Mouse (Mus musculus): ENCODE results near the gene Mien1.

Mien1 gene

DNA sequence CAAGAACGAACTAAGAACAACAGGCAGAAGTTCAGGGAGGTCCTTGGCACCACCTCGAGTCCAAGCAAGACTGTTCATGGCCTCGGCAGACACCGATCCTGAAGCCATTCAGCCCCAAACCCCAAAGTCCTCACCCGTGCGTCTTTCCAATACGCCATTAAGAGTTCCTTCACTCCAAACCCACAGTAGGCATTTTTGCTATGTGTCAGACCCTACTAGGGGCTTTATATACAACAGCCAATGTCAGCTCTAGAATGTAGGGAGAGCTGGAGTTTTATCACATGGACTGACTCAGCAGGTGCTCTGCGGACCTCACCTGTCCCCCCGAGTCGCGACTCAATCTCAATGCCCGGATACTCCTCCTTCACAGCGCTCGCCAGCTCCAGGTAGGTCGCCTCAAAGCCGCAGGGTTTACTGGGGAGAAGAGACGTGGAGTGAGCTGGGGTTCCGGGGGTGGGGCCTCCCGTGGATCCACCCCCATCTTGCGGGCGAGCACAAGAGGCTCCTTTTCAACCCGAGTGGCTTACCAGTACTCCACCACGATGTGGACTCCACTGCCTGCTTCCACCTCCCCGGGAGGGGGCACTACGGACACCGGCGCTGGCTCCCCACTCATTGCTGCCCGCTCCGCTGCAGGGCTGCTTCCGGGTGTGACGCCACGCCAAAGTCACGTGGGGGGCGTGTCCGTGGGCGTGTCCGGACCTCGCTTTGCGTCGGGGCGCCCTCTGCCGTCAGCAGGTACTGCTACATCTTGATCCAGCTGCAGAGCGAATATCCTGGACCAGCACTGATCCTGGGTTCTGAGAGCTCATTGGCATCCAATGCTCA is at the start of gene Mien1:
Mien1 (minus strand) TSS at position 661 of the 828 bp plus-strand sequence.
- DNase-seq = peak; percentile 97

DNA sequence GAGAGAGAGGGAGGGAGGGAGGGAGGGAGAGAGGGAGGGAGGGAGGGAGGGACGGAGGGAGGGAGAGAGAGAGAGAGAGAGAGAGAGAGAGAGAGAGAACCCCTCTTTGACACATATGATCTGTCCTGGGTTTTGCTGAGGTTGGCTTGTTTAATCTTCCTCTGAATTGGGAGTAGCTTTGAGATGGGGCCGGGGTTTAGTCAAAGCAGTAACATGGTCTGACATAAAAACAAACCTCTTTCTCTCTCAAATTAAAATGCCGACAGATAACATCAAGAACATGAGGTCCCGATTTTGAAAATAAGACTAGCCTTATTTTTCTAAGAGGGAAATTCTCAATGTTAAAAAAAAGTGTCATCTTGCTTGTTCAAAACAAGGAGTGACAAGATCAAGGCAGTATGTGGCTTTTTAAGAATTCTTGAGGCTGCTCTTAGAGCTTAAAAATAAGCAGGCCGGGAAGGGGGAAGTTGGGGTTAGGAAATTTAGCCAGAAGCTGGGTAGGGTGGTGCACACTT is 48.8 kb upstream of the Mien1 start:
- no peak for DNase-seq

DNA sequence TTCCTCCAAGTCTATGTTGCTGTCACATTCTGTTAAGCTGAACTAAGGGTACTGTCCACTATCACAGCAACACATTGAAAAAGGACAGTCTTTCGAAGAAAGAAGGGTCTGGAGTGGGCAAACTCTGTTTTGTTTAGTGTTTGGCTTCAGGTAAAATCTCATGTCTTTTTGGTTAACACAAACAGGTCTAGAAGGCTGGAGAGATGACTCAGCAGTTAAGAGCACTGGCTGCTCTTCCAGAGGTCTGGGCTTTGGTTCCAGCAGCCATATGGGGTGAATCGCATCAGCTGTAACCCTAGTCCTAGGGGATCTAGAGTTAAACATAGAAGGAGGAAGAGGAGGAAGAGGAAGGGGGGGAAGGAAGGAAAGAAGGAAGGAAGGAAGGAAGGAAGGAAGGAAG is 47.0 kb upstream of the Mien1 start:
- DNase-seq = no peak

DNA sequence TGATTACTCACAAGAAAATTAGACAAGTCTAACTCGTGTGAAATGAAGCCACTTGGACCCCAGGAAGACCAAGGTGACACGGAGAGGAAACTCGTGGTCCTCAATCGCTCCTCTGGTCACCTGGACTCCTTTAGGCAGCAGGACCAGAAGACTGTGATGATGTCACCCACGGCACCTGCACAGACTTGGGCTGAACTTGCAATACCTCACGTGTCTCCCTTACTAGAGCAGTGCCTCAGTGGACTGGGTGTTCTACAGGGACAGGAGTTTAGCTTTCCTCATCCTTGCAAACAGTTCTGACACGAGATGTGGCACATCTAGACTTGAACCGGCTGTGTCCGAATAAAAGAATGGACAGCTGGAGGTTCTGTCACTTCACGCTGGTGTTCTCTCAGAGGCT is 43.3 kb upstream of the Mien1 start:
- no peak for DNase-seq

DNA sequence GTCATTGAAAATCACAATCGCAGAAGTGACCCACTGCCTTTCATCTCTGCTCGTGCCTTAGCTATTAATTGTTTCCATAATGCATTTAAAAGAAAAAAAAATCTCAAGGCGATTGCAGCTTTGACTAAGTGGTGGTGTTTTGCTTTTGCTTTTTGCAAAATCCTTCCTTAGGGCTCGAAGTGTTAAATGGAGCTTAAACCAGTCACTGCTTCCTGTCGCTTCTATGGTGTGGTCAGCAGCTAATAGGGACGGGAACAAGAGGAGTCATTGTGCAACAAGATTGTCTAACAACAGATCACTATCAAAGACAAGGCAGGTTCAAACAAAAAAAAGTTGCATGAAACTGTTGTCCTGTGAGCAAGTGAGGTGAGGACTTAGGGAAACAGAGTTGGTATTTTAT is 42.4 kb upstream of the Mien1 start:
- DNase-seq = no peak

DNA sequence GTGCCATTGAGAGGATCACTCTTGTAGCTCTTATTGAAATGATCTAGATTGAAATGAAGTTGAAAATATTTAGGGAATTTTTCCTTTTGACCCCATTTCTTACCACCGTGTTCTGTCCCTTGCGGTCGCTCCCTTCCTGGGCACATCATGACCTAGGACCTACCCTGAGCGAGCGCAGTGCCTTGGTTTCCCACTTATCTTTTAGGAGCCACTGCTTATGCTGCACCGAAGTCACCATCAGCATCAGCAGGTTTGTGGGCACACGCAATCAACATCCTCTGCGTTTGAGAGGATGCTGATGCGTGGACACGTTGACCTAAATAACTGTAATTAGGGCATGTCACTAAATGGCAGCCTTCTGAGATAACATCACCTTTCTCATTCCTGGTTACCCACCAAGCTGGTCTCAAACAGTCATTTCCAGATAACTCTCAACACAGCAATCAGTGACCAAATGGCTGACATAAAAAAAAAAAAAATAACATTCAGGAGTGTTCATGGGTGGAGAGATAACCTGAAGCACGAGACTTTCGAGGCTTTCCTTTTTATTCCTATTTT is 41.2 kb upstream of the Mien1 start:
- DNase-seq = no peak

DNA sequence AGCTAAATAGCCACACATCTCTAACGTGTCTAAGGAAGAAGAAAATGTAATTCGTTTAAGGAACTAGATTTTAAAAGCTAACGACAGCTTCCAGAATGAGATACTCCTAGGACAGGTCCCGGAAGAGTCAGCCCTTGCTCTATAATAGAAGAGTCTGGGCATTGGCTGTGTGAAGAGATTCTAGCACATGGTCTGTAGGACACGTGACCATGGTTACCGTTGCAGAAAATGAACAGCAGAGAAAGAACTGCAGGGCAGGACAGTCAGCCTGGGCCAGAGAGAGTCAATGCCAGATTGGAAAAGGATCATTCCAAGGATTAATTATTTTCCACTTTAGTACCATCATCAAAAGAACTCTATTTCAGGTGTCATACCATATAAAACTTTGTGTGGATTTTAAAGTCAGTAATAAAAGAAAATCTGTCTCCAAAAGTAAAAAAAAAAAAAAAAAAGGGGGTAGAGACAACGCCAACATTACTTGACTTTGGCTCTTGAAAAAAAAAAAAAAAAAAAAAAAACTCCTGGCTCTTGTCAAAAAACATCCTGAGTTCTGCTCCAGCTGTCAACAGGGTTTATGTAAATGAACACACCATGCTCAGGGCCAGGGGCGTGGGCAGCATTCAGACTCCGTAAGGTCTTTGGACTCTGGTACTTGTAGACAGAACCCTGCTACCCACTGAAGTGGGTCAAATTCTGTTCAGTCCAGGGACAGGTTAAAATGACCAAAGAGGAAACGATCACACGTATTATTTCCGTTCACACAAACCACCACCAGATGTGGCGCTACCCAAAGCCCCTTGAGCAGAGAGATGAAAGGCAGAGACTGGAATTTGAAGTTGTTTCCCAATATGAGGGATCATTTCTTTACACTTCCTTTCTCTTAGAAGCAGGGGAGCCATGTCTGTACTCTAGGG is 40.5 kb upstream of the Mien1 start:
- no peak for DNase-seq

DNA sequence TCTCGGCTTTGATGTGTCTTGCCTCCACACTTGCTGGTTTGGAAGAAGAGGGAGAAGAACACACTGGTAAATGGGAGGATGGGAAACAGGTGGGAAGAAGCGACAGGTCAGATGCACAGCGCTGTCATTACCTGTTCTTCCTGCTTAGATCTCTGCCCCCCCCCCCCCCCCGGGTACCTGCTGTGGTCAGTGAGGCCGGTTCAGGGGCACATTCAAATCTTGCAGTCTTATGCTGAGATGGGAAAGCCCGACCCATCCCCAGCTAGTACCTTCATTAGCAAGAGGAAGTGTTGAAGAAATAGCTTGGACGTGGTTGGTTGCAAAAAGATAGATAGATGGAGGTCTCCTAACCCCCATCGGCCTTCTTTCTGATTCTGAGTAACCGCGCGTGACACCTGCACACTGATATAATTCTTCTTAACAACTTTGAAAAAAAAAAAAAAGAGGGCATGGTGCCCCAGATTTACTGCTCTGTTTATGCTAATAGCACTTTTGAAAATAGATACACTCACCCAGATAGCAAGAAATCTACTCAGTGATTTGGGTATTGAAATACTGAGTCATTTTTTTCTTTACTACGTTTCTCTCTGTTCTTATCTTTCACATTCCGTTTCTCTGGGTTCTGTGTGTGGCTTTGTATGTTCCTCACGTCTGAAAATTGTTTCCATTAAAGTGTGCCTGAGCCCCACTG is 38.4 kb upstream of the Mien1 start:
- no peak for DNase-seq

DNA sequence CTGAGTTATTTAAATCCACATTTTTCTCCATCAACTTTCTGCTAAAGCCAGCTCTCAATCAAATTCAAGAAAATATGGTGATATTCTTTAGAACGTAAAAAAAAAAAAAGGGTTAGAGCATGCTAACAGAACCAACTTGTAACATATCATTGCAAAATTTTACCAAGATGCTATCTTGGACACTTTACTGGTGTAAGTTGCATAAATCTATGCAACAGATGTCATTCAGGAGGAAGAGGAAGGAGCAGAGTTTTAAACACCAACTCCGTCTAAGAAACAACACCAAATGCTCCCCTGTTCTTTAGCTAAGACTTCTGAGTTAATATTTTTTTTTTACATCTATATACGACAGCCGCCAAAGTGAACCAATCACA is 37.6 kb upstream of the Mien1 start:
- no peak for DNase-seq

DNA sequence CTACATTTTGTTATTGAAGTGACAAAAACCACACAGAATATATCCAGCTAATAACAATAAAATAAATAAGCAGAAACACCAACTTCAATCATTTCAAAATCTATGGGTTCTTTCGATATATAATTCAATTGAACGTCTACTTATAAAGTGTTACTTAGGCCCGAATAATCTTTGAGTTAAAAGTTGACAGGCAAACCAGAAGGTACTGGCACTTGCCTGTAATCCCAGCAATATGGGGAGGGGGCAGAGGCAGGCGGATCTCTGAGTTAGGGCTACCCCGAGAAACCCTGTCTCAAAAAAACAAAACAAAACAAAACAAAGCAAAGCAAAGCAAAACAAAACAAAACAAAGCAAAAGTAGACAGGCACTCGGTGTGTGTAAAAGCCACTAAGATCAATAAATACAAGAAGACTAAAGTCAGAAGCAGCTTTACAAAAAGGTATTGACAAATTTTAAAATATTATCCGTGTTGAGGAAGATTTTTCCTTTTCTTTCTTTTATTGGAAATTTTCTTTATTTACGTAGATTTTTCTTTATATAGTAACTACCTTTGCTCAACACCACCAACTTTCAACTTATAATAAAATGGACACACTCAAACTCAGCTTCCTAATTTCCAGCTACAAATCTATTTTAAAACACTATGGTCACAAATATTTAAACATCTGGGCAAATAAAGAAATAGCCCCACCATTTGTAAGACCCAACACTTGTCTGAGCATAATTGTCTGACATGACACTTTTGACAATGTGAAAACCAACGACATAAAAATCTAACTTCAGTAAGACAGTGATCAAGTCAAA is 37.0 kb upstream of the Mien1 start:
- DNase-seq = no peak

DNA sequence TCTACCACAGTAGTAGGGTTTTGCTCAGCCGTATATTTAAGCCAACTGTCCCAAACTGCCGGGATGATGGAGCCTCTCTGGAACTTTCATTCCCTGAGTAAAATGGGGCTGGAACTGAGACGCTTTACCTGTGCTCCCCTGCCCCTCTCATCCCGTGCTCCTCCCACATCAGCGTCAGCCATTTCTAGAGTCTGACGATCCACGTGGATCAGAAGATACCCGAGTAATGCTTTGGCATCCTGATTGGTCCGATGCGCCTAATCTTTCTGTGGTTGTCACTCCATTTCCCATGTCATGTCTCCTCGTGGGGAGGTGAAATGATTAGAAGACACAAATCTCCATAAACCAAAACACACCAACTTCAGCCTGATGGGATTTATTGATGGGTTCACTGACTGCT is 36.2 kb upstream of the Mien1 start:
- no peak for DNase-seq

DNA sequence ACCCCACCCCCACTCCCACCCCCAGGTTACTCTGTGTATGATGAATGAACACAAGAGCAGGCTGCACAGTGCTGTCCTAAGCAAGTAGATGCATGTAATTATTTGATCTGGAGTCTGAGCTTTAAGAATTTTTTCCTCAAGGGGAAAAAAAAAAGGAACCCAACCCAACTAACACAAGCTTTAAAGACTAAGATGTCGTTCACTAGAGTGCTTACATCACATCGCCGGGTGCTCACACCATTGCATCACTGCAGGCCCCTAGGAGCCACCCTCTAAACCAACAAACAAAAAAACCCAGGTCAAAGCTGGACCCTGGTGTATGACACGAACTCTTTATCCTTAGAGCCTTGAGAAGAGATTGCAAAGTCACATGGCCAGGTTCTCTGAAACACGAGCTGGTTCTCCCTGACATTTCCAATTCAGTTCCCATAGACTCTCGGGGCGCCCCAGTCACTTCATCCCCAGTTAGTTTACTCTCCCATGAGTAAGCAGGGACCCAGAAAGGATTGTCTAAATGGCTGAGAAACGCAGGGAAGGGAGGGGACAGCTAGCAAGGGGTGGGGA is 35.2 kb upstream of the Mien1 start:
- no peak for DNase-seq

DNA sequence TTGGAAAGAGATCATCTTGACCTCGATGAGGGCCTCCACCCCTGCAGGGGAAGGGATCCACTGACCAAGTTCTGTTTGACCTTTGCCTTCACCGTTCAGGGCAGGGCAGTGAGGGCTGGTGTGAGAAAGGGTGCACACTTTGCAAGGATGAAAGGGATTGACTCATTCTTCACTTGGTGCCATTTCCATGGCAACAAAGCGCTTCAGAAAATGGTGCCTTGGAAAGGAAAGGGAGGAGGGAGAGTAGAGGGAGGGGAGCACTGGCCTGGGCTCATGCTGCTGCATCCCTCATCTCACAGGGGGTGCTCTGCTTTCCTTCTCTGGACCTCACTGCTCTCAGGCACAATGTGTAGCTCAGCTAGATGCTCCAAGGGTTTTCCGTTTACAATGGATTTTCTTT is 33.9 kb upstream of the Mien1 start:
- DNase-seq = no peak

DNA sequence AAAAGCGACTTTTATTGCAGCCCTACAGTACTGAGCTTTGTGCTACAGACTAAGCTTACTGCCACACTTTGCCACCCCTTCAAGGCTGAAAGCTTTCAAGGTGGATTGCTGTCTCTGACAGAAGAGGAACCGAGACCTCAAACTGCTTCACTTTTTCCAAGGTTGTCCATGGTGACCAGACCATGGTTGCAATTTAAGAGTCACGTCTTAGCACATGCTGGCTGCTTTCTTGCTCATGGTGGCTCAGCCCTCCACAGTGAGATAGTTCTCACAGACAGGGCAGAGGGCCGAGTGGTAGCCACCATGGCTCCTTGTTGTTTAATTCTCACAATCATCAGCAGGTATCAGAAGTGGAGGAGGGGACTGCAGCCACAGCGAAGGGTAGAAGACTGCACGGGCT is 32.0 kb upstream of the Mien1 start:
- no peak for DNase-seq

DNA sequence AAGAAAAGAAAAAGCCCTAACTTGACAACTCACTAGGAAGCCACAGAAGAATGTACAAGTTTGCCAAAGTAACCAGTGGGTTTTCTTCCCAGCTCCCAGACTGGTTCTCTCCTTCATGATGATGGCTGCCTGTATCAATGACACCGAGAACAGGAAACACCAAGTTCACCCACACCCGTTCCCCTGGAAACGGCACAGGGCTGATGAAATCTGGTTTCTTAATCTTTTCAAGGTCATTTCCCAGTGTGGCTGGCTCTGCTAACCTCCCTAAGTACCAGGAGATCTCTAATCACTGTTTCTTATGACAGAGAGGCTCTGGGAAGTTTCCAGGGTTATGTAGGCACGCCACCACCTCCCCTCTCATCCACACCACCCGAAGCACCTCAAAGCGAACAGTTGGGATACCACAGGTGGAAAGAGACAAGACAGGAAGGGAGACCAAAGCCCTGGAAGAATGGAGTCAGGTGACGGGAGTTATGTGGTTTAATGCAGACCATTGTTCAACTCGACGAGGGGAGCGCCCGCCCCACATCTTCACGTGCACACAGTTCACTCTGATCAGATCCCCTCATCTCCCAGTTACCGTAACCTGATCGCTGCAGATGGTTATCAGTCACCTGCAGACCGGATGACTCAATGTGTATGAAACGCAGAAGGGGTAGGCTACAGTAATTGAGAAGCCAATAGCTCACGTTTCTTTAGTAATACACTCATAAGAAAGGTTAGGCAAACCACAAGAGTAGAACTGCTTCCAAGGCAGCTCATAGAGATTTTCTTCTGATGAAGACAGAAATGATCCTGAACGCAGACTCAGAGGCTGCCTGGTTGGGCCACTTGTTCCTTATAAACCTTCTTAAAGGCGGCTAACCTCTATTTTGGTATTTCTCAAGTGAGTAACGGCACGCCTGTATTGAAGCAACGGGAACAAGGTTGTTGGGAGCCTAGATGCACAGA is 31.2 kb upstream of the Mien1 start:
- no peak for DNase-seq

DNA sequence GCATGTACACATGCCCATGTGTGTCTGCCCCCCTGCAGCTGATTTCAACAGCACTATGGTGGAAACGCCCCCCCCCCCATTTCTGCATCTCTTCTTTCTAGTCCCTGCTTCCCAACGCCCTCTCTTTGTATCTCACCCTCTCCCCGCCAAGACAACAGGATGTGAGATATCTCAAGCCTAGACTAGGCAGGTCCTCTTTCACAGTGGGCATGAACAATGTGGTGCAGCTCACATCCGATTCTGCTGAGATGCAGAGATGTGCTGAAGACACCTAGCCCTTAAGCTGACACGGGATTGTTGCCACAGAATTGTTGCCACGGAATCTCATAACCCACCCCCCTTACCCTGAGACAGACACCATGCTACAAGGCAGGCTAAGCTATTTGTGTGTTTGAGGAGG is 25.7 kb upstream of the Mien1 start:
- DNase-seq = no peak

DNA sequence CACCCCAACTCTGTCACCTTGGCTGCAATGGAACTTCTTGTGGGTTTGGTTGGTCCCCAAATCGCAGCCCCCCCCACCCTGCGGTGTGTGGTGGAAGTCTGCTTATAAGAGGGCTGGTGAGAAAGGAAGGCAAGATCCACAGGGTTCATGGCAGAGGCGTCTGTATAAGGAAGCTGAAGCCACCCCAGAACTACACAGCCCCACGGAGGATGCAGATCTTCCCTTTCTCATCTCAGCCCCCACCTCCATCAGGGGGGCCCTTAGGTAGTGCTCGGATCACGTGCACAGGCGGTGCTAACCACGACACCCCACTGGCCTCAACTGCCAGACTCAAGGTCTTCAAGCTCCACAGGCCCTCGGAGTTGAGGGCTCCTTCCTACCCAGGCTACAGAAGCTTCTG is 25.1 kb upstream of the Mien1 start:
- no peak for DNase-seq

DNA sequence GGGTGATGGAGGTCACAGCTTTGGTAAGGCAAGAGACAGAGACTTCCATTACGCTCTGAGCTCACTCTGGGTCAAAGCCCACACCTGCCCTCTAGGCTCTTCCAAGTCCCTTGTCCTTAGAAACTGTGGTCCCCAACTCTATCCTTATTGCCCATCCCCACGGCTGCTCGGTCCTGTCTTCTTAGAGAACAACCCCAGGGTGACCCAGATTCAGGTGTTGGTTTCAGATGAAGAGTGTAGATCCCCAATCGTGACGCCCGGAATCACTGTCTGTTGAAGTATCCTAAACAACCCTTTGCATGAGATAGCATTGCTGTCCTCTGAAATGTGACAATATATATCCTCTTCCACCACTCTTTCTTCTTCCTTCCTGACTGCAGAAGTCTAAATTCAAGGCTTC is 23.5 kb upstream of the Mien1 start:
- no peak for DNase-seq

DNA sequence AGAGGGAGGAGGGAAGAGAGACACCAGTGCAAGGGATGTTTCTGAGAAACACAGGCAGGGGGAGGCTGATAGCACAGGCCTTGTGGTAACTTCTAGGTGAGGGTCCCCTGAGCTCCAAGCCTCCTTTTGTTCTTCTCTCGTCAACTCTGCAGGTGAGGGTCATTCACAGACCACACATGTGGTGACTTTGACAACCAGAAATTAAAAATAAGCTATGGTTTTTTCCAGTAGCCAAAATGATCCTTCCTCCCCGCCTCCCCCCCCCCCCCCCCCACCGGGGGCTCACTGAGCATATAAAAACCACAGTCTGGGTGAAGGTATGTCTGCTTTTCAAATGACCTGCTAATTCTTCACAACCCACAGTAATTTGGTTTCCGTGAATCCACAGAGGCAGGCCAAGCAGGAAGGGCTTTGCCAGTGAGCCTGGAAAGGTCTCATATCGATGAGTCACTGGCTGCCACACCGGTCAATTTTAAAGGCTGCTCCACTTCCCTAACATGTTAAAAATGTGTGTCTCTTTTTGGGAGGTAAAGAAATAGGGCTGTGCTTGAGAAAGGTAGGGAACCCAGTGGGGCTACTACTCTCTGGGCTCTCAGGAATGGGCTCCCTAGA is 22.4 kb upstream of the Mien1 start:
- no peak for DNase-seq

DNA sequence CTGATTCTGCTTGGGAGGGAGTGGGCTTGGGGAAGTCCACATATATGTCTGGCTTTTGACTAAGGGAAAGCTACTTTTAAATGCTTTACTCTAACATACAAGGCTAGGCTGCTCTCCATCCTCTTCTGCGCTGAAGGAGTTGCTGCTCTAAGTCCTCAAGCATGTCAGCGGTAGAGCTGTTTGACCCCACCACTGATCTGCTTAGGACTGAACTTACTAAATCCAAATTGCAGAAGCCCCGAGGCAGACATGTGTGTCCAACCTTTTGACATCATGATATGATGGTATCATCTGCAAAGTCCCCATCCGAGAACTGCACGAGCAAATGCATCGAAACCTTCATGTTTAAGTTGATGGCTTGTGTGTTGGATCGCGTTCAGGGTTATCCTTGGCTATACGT is 21.1 kb upstream of the Mien1 start:
- no peak for DNase-seq

Data from right cerebral cortex, adult 18-20 months (tissue).